Mouse (Mus musculus): ENCODE data around the gene Ifi205.
"Not testable (repeated sequence)": the region's sequence is repeated elsewhere in the genome, so short reads cannot be mapped to it uniquely, and the experiment has no call there.

Ifi205 gene

DNA sequence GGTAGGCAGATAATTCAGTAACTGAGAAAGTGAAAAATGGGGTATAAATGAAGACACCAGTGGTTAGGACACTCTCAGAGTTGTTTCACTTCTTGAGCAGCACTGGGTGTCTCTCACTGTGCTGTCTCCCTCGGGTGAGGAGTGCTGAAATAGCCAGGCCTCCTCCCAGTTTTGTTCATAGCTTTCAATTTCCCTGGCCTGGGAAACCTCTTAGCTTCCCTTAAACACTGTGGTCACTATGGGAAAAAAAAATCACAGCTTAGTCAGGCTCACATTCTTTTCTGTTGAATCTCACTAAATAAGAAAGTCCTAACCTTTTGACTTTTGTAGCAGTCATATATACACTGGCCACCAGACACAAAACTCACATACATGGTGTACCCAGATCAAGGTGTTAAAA, at the start of gene Ifi205:
Gene Ifi205 (minus strand): TSS at position 113 of the 400 bp plus-strand sequence.
- no peak for DNase-seq (ENCODE audit: low spot score in 2 of 2)

DNA sequence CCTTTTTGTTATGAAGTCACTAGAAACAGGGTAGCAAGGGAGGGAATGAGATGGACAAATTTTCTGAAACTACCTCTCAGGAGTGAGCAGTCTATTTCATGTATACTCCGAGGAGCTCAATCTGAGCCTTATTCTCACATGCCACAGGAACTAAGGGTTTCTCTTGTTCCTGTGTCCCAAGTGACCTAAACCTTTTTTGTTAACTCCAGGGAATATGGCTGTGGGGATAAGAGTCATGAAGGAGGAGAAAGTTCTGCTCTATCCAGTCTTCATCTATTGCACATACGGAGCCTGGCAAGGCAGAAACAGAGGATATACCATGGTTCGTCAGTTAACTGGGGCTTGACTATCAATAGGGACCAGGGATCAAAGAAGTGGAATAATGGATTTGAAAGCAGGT, 34.7 kb upstream of the Ifi205 start, which contains the start of gene Olfr430:
Gene Olfr430 (plus strand): TSS at position 301 of the 400 bp plus-strand sequence.
- no peak for DNase-seq (ENCODE audit: low spot score in 2 of 2)

DNA sequence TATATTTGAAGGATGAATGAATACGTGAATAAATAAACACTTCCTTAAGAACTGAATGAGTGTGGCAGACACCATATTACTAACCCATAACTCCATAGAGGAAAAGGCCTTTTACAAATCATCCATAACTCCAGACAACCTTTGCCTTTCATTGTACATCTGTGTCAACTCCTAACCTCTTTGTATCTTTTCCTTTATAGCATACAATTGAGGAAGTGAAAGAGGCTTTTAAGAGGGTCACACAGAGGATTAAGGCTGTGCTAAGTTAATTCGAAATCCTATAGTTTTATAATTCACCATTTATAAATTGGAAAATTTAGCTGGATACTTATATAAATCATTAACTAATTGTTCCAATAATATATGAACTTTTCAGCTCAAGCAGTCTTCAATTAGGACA, 23.6 kb upstream of the Ifi205 start:
- no peak for DNase-seq (ENCODE audit: low spot score in 2 of 2)

DNA sequence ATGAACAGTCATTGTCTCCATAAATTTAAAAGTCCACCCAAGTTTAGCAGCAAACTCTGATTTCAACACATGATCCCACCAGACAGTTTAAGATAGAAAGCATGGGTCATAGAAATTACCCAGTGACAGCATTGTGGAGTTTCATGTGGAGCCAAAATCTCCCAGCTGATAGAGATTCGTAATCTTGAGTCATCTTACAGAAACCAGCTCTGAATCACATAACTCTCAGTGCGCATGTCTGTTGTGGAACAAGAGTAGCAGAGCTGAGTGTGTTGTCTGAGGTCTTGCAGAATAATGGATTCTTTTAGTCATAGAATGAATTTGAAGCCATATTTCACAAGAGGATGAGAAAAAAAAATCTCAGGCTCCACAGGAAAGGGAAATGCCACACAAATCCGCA, 21.4 kb upstream of the Ifi205 start:
- DNase-seq (ENCODE audit: low spot score in 2 of 2) = no peak

DNA sequence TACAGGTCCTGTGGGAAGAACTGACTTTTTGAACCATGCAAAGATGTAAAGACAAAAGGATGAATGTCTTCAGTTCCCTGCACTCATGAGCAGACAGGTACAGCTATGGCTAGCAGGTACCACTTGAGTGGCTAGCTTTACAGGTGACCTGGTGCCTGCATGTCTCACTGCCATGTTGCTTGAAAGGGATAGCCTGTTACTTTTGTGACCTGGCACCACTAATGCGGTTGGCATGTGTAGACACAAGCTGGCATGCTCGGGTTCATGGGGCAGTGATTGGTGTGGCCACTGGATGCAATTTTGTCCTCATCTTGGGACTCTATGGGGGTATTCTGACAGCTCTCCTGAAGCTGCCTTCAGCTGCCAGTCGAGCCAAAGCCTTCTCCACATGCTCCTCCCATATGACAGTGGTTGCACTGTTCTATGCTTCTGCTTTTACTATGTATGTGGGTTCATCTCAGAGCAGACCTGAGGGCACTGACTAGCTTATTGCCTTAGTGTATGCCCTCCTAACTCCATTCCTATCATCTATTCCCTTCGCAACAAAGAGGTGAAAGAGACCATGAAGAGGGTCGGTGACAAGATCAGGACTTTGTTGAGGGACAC, 20.4 kb upstream of the Ifi205 start:
- DNase-seq (ENCODE audit: low spot score in 2 of 2) = no peak

DNA sequence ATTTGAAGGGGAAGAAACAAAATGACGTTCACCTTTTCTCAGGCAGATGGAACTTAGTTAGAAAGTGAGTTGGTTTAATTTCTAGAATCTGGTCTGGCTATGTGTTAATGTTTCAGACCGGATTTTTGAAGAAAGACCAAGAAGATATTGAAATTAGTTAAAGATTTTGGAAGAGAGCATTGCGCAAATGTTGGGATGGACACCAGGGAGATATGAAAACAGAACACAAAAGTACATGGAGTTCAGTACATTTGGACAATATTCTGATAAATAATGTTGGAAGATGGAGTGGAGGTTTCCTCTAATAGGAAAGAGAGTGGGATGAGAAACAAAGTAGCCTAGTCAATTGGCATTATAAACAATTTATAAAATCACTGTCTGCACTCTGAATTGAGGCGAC, 19.9 kb upstream of the Ifi205 start:
- DNase-seq (ENCODE audit: low spot score in 2 of 2) = no peak

DNA sequence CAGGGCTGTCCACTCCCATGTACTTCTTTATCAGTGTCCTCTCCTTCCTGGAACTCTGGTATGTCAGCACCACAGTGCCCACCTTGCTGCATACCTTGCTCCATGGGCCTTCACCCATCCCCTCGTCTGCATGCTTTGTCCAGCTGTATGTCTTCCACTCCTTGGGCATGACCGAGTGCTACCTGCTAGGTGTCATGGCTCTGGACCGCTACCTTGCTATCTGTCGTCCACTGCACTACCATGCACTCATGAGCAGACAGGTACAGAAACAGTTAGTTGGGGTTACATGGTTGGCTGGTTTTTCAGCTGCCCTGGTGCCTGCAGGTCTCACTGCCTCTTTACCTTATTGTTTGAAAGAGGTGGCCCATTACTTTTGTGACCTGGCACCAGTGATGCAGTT, 18.9 kb upstream of the Ifi205 start:
- DNase-seq (ENCODE audit: low spot score in 2 of 2) = no peak

DNA sequence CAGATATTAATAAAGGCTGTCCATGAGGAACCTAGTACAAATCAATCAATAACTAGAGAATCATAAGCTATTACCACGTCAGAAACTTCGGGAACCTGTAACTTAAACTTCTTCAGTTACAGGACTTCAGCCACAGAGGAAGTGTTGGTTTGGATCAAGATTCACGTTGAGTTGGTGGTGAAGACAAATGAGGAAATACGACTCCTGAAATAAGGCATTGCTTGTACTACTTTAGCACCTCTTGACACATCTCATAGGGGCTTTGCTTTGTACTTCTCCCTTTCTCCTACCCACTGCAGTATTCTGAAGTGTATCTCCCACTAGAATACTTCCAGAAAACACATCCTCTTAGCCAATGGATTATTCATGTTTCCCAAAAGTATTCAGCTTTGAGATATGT, 17.7 kb upstream of the Ifi205 start:
- not testable (repeated sequence) for DNase-seq (ENCODE audit: low spot score in 2 of 2)

DNA sequence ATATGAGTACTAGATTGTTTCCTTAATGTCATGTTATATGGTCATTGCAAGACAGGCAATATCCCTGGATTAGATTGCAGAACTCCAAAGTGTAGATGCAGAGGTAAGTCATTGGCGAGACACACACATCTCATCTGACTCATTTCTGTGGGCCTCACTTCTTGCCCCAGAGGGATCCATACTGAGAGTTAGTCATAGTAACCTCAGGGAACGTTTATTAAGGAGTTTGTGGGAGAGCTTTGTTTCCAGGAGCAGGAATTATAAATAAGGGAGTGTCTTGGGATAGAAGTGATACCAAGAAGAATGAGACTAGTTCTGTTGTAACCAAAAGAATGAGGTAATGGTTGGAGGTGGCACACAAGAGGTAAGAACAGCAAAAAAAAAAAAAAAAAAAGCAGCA, 17.3 kb upstream of the Ifi205 start, which contains the start of gene Olfr432:
Gene Olfr432 (plus strand): TSS at position 313 of the 400 bp plus-strand sequence.
- no peak for DNase-seq (ENCODE audit: low spot score in 2 of 2)

DNA sequence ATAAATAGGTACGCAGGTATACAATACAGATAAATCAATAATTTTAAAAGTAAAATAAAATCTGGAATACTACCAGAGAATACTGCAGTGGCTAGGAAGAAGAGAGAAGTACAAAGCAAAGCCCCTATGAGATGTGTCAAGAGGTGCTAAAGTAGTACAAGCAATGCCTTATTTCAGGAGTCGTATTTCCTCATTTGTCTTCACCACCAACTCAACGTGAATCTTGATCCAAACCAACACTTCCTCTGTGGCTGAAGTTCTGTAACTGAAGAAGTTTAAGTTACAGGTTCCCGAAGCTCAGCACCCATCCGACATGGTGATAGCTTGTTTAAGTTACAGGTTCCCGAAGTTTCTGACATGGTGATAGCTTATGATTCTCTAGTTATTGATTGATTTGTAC, 16.6 kb upstream of the Ifi205 start:
- not testable (repeated sequence) for DNase-seq (ENCODE audit: low spot score in 2 of 2)

DNA sequence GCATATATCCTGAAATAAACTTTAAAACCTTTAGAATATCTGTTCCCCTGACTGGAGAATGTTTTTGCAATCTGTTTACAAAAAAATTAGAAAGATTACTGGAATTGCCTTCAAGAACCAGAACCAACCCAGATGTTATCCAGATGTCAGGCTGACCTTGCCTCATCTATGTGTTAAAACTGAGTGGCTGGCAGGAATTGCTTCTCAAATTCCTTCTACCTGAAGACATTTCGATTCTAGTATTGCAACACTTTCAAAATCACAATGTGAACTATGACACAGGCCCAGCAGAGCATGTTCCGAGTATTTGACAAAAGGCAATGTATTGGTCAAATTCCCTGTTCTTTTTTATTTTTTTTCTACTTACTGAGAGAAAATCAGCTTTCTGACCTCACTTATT, 12.8 kb upstream of the Ifi205 start:
- no peak for DNase-seq (ENCODE audit: low spot score in 2 of 2)

DNA sequence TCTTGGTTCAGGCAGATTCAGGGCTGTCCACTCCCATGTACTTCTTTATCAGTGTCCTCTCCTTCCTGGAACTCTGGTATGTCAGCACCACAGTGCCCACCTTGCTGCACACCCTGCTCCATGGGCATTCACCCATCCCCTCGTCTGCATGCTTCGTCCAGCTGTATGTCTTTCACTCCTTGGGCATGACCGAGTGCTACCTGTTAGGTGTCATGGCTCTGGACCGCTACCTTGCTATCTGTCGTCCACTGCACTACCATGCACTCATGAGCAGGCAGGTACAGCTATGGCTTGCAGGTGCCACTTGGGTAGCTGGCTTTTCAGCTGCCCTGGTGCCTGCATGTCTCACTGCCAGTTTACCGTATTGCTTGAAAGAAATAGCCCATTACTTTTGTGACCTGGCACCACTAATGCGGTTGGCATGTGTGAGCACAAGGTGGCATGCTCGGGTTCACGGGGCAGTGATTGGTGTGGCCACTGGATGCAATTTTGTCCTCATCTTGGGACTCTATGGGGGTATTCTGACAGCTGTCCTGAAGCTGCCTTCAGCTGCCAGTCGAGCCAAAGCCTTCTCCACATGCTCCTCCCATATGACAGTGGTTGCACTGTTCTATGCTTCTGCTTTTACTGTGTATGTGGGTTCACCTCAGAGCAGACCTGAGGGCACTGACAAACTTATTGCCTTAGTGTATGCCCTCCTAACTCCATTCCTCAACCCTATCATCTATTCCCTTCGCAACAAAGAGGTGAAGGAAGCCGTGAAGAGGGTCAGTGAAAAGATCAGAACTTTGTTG, 10.7 kb upstream of the Ifi205 start:
- DNase-seq (ENCODE audit: low spot score in 2 of 2) = not testable (repeated sequence)

DNA sequence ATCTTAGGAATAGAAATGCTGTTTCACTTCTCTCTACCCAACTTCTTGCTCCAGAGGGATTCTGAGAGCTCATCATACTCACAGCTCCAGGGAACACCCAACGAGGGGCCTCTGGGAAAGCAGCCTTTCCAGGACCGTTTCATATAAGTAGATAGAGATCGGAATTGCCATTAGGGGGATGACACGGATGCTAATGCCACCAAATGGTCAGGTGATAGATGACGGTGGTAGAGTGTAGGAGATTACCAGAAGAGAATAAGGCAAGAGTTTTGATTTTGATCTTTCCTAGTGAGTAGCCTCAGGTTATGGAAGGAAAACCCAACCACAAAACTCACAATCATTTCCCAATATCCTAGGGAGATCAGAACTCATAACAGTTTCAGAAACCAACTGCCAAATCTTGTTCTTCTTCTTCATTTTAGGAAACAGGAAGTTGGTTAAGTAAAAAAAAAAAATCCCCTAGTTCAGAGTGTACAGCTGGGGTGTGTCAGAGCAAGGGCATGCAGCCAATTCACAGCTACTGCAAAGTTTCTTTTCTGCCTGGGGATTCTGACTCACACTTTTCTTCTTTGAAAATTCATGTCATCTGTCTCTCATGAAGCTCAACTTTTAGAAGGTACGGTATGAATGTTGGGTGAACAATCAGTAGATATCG, 9.0 kb upstream of the Ifi205 start, which contains the start of gene Olfr433:
Gene Olfr433 (plus strand): TSS at position 183 of the 655 bp plus-strand sequence.
- no peak for DNase-seq (ENCODE audit: low spot score in 2 of 2)

DNA sequence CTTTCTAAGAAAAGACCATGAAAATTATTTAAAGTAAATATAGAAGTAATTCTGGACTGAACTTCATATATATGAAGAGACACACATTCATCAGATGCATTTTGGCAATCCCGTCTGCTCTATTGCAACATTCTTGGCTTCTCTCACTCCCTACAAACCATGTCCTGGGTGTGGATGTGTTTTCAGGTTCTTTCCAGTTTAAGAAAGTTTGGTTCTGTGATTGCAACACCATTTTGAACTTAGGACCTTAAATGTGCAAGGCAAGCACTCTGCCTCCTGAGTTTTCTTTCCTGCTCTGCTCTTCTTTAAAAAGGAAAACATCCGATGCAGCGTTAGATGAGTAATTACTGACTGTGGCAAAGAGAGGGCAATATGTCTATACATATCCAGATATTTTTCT, 6.9 kb upstream of the Ifi205 start:
- no peak for DNase-seq (ENCODE audit: low spot score in 2 of 2)

DNA sequence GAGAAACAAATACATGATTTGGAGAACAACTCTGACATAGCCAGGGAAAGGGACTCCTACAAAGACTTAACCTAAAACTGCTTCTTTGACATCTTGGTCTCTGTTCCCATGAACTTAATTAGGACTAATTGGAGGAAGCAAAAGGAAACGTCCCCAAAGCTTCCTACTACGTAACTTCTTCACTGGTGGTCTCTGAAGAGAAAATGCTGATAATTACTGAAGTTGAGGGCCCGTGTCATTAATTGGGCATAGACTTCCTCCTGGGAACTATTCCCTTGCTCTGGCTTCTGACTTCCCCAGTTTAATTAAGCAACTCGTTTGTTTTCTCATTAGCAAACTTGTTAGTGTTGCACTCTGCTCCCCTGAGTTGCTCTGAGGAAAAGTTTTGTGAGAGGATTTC, 4.2 kb upstream of the Ifi205 start:
- DNase-seq (ENCODE audit: low spot score in 2 of 2) = no peak

DNA sequence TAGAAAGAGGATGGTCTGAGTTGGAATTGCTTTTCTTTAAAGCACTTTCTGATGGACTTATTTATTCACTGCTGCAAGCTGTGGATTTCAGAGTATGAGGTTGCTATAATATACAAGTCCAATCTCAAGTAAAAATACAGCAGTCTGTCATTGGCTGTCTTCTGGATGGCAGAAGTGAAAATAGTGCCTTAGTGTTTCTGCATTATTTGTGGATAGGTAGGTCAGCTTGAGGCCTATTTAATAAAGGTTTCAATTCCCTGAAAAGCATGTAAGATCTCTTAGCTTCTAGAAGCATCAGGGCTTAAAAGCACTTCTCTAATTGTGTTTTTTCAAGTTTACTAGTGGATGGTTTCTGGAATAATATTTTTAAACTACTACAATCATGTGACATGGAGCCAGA, 24.6 kb downstream of the Ifi205 start:
- DNase-seq (ENCODE audit: low spot score in 2 of 2) = not testable (repeated sequence)

DNA sequence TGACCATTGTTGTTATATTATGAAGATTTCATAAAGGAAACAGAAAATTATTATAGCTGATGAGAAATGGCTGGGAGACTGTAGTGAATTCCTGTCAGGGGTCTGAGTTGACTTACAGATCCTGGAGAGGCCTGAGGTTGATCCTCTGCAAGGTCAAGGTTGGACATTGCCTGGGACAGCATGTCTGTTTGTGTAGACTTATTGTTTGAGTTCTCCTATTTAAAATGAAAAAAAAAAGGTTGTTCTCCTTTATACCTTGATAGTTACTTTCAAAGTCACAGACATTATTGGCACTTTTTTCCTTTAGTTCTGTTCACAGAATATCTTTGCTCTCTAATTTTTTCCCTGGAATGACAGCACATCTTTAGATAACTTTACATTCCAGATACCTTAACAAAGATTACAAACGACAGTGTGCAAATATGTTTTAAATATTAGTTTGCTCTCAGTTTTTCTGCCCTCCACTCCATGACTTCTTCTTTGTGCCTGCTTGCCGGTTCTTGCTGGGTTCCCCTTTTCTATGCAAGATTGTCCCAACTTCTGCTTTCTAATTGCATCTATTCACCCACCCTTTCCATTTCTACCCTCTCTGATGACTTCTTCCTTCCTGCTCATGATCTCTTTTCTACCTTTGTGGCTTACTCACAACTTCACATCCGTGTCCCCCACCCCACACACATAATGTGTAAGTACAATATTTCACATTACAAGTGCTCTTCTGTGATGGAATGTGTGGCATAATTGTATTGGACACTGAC, 27.1 kb downstream of the Ifi205 start:
- not testable (repeated sequence) for DNase-seq (ENCODE audit: low spot score in 2 of 2)

DNA sequence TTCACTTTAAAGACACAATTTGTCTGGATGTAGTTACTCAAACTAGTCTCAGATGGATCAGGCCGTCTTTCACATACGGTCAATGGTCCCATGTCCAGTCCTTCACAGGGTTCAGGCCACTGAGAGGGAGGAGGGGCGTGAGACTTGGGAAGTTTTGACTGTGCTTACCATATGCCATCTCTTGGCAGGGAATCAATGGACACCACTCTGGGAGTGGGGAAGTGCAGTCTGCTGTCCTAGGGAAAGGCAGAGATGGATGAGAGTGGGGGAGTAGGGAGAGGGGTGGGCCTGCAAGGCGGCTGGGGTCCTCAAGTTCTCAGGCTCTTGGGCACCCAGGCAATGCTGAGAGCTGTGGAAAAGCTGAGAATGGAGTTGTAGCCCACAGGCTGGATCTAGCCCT, 36.6 kb downstream of the Ifi205 start:
- no peak for DNase-seq (ENCODE audit: low spot score in 2 of 2)

DNA sequence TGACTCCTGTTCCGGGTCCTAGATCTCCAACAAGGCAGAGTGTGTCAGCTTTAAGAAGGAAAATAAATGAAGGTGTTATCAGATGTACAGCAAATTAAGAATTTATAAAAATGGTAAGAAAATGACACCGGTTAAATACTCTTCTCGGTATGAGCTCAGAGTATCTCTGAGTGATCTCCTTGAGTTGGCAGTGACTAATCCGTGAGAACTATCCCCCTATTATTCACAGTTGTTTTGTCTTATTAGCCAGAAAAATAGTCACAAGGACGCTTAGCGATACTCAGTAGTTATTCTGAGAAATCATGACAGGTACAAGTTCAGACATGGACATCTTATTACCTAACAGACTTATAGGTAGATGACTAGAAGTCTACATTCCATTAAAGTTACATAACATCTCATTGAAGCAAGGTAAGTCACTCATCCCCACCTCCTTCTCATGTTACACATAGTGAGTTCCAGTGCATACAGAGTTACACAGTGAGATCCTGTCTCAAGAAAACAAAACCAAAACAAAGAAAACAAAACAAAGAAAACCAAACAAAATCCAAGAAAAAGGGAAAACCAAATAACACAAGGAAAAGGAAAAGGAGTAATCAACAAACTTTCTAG, 48.8 kb downstream of the Ifi205 start, which contains the start of gene Ifi202b:
Gene Ifi202b (minus strand): TSS at position 51 of the 612 bp plus-strand sequence.
- DNase-seq (ENCODE audit: low spot score in 2 of 2) = not testable (repeated sequence)

DNA sequence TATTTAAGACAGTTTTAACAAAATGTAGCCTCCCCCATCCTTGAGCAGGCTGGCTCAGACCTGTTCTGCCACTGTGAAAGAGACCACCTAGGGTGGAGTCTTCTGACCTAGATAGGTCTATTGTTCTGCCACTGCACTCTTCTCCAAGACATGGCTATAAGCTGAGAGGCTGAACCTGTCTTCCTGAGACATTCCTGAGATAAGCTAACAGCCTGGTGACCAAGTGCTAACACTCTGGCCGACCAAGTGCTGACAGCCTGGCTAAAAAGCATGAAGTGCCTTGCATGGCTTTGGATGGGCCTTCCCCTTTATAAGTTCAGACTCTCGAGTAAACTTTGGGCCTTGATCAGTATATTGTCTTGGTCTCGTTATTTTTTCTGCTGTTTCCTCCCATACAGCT, 50.6 kb downstream of the Ifi205 start:
- DNase-seq (ENCODE audit: low spot score in 2 of 2) = not testable (repeated sequence)

DNA sequence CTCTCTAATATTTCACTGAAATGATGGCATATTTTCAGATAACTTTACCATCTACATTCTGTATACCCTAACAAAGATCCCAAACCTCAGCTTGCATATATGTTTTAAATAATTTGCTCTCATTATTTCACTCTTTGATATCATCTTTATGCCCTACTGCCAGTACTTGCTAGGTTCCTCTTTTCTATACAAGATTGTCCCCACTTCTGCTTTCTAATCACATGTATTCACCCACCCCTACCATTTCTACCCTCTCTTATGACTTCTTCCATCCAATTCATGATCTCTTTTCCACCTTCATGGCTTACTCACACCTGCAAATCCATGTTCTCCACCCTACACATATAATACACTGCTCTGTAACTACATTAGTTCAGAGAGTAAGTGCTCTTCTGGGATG, 54.0 kb downstream of the Ifi205 start:
- DNase-seq (ENCODE audit: low spot score in 2 of 2) = no peak

All from frontal cortex, postnatal 10 days (tissue).